Mouse (Mus musculus) lung, adult 2 months (tissue): ENCODE measurements around the gene Tmem80.

Source experiments
- CTCF ChIP-seq: fragments of 200-500 bp; IDR thresholded peaks from 2 replicates; pipeline ENCODE4 v1.5.1; 2011; ENCODE audit warnings: mild to moderate bottlenecking, low read length, control low read depth; ENCODE audit not compliant: insufficient read depth
- POLR2A ChIP-seq: fragments of 200-500 bp; IDR thresholded peaks from 2 replicates; pipeline ENCODE4 v1.6.1; 2011; ENCODE audit warnings: low read depth, mild to moderate bottlenecking, control low read depth, low read length, borderline replicate concordance; ENCODE audit errors: extremely low read depth

GRCm38 (mm10) chr7:141341689-141342226 is 14.2 kb downstream of the Tmem80 start:
- TF ChIP-seq POLR2A: no peak
- TF ChIP-seq CTCF: no peak
